Mouse (Mus musculus) neural tube, embryonic 14.5 days (tissue): ENCODE measurements around the gene Banp. TPM values are rescaled to one million over a fixed set of nuclear protein-coding genes. Genes with fewer than 3 reads are reported as not detected.

Source experiments
- ATAC-seq: fragments of 200-750 bp; cut with Nextera tagmentation; 2 replicates; pipeline ENCODE4 v1.8.0; 2017; ENCODE audit warnings: low read depth, mild to moderate bottlenecking, moderate TSS enrichment, moderate library complexity
- H3K27ac ChIP-seq: fragments of 300-500 bp; sonication (generic); 2 replicates; pipeline ENCODE4 v1.5.1; 2014; ENCODE audit warnings: low read depth, mild to moderate bottlenecking, control low read depth, low read length, moderate library complexity, mixed read lengths
- H3K27me3 ChIP-seq: fragments of 300-500 bp; sonication (generic); 2 replicates; pipeline ENCODE4 v1.6.1; 2014; ENCODE audit warnings: low read length; ENCODE audit not compliant: control insufficient read depth, insufficient read depth
- H3K36me3 ChIP-seq: fragments of 300-500 bp; sonication (generic); 2 replicates; pipeline ENCODE4 v1.6.1; 2014; ENCODE audit warnings: low read length, mixed read lengths; ENCODE audit not compliant: control insufficient read depth, insufficient read depth
- H3K4me1 ChIP-seq: fragments of 300-500 bp; sonication (generic); 2 replicates; pipeline ENCODE4 v1.6.1; 2014; ENCODE audit warnings: low read length; ENCODE audit not compliant: control insufficient read depth, insufficient read depth
- H3K4me2 ChIP-seq: fragments of 300-500 bp; sonication (generic); 2 replicates; pipeline ENCODE4 v1.6.1; 2014; ENCODE audit warnings: mild to moderate bottlenecking, low read depth, low read length, control low read depth
- H3K4me3 ChIP-seq: fragments of 300-500 bp; sonication (generic); 2 replicates; pipeline ENCODE4 v1.5.1; 2014; ENCODE audit warnings: low read depth, low read length, control low read depth, mixed read lengths
- H3K9ac ChIP-seq: fragments of 300-500 bp; sonication (generic); replicated peaks from 2 replicates; pipeline ENCODE4 v1.6.1; 2014; ENCODE audit warnings: low read depth, mild to moderate bottlenecking, control low read depth, low read length, mixed read lengths
- H3K9me3 ChIP-seq: fragments of 300-500 bp; sonication (generic); 2 replicates; pipeline ENCODE4 v1.6.1; 2016; ENCODE audit warnings: low read length; ENCODE audit not compliant: control insufficient read depth
- WGBS: fragments of 180-500 bp; shearing (Covaris S2); extraction: QIAGEN DNeasy Blood & Tissue Kit; methylation state at CpG from one replicate; pipeline ENCODE4 v1.1.7; 2014; 5-methylcytosine and 5-hydroxymethylcytosine counted together
- polyA plus RNA-seq: library from polyadenylated mRNA; unstranded; fragments of >200 nt; fragmentation: Nextera tagmentation; extraction: Ambion mirVana; gene quantifications from 2 replicates; pipeline ENCODE4 v1.2.1, GENCODE M21; 2014

Banp gene
- polyA plus RNA-seq, 1 experiment from 2014 or later = 47.2 TPM

DNA sequence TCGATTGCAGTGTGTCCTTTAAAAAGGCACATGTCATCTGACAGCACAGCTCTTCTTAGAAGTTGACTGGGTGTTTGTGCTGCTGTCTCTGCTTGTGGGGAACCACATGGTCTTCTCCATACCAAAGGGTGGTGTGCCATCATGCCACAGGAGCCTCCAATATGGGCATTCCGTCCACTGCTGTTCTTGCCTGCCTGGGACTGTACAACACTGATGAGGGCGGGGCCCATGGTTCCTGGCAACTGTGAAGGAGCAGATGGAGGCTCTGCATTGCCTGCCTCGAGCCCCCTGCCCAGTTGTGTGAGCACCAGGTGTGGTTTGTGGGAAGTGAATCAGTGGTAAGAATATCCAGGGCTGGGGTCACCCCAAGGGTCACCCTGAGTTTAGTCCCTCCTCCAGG lies 73.2 kb downstream of the Banp start:
- no peak overlapping the region for H3K4me2 ChIP-seq
- no peaks in the 10 kb centered on the region for H3K9me3 ChIP-seq
- WGBS = 80% methylated on average over 4 of the region's 4 CpGs
- H3K27me3 ChIP-seq = no peaks in the 10 kb centered on the region
- H3K27ac ChIP-seq = no peak overlapping the region
- H3K4me1 ChIP-seq = no peaks in the 10 kb centered on the region
- H3K9ac ChIP-seq = no peak overlapping the region
- H3K36me3 ChIP-seq = peaks cover 16% of the 10 kb centered on the region
- no peak for ATAC-seq
- no peak overlapping the region for H3K4me3 ChIP-seq

GRCm38 (mm10) chr8:122025546-122025945 lies 76.0 kb downstream of the Banp start:
- H3K36me3 ChIP-seq = peaks cover 12% of the 10 kb centered on the region
- H3K9me3 ChIP-seq = no peaks in the 10 kb centered on the region
- H3K9ac ChIP-seq = no peak overlapping the region
- H3K4me2 ChIP-seq = no peak overlapping the region
- H3K27ac ChIP-seq = no peak overlapping the region
- no peak overlapping the region for H3K4me3 ChIP-seq
- no peak for ATAC-seq
- H3K4me1 ChIP-seq = peaks cover 2% of the 10 kb centered on the region; the same call in 1 of the 2 replicates
- WGBS = 94% methylated on average over 9 of the region's 9 CpGs
- no peaks in the 10 kb centered on the region for H3K27me3 ChIP-seq

GRCm38 (mm10) chr8:122028116-122028515 lies 78.6 kb downstream of the Banp start:
- no peak for ATAC-seq
- Histone ChIP-seq H3K9ac (no peak overlapping the region), H3K9me3 (no peaks in the 10 kb centered on the region), H3K4me2 (no peak overlapping the region), H3K27ac (no peak overlapping the region), H3K4me3 (no peak overlapping the region), H3K36me3 (peaks cover 11% of the 10 kb centered on the region), H3K27me3 (no peaks in the 10 kb centered on the region), H3K4me1 (peaks cover 8% of the 10 kb centered on the region)
- WGBS = 73% methylated on average over 4 of the region's 4 CpGs

DNA sequence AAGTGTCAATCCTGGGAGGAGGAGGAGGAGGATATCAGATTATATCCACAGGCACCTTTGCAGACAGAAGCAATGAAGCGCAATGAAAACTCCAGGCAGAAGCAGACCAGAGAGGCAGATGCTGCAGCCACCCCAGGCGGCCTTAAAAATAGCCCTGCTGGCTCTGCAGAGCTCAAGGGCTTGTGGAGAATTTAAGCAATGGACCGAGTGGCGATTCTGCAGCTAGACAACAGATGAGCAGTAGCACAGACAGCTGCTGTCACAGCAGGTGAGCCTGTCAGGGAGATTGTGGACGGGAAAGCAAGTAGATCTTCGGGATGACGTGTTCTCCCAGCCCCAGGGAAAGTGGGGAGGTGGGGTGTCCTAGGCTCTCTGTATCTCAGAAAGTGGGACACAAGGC lies 81.4 kb downstream of the Banp start:
- no peaks in the 10 kb centered on the region for H3K9me3 ChIP-seq
- H3K4me3 ChIP-seq = no peak overlapping the region
- H3K36me3 ChIP-seq = peaks cover 8% of the 10 kb centered on the region
- no peaks in the 10 kb centered on the region for H3K27me3 ChIP-seq
- peaks cover 8% of the 10 kb centered on the region for H3K4me1 ChIP-seq
- 30% methylated on average over 7 of the region's 7 CpGs for WGBS
- no peak overlapping the region for H3K4me2 ChIP-seq
- peak overlapping the region; percentile 39 for H3K27ac ChIP-seq
- no peak for ATAC-seq
- peak overlapping the region; percentile 25 for H3K9ac ChIP-seq

GRCm38 (mm10) chr8:122032741-122033140 lies 83.2 kb downstream of the Banp start:
- no peak overlapping the region for H3K4me3 ChIP-seq
- no peaks in the 10 kb centered on the region for H3K27me3 ChIP-seq
- peaks cover 8% of the 10 kb centered on the region for H3K4me1 ChIP-seq
- no peaks in the 10 kb centered on the region for H3K9me3 ChIP-seq
- no peak overlapping the region for H3K9ac ChIP-seq
- 51% methylated on average over 9 of the region's 9 CpGs for WGBS
- no peaks in the 10 kb centered on the region for H3K36me3 ChIP-seq
- H3K27ac ChIP-seq = peak overlapping the region; percentile 44; the same call in 1 of the 2 replicates
- no peak overlapping the region for H3K4me2 ChIP-seq
- peak; percentile 25; the same call in 1 of the 2 replicates for ATAC-seq

DNA sequence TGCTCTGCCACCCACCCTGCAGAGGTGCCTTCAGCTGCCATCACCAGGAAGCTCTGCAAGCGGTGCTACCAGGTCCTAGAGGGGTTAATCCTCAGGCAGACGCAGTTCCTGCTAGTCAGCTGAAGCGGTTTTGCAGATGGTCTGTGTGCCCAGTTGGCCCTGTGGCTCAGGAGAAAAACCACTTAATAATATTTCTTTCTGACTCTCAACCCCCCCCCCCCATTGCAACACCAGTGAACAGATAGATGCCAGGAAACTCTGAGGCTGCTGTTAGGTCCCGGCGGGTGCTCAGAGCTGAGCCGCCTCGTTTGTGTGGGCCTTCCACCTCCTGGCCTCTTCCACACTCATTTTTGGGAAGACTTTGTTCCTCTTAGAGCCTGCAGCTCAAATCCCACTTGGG lies 86.0 kb downstream of the Banp start:
- Histone ChIP-seq H3K4me3 (no peak overlapping the region), H3K9ac (no peak overlapping the region), H3K4me2 (no peak overlapping the region), H3K36me3 (no peaks in the 10 kb centered on the region), H3K27me3 (no peaks in the 10 kb centered on the region), H3K4me1 (peaks cover 7% of the 10 kb centered on the region), H3K27ac (no peak overlapping the region), H3K9me3 (no peaks in the 10 kb centered on the region)
- ATAC-seq = no peak
- WGBS = 81% methylated on average over 7 of the region's 7 CpGs

DNA sequence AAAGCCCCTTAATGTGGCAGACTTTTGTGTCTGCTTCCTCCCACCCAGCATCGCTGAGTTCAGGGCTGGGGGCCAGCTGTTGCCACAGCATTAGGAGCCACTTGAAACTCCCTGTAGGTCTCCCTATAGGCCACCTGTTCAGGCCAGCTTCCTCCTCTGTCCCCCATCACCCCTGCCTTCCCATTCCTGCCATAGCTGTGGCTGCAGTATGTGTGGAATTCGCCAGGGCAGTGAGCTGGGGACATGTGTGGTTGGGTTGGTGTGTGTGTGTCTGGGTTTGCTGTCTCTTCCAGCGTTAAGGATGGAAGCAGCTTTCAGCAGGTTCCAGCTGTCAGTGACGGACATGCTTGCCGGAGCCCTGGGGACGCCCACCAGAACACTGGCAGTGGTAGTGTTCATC lies 86.8 kb downstream of the Banp start:
- Histone ChIP-seq H3K27ac (no peak overlapping the region), H3K4me2 (no peak overlapping the region), H3K36me3 (no peaks in the 10 kb centered on the region), H3K4me1 (no peaks in the 10 kb centered on the region), H3K4me3 (no peak overlapping the region), H3K27me3 (no peaks in the 10 kb centered on the region), H3K9me3 (no peaks in the 10 kb centered on the region), H3K9ac (no peak overlapping the region)
- no peak for ATAC-seq
- 84% methylated on average over 6 of the region's 6 CpGs for WGBS

DNA sequence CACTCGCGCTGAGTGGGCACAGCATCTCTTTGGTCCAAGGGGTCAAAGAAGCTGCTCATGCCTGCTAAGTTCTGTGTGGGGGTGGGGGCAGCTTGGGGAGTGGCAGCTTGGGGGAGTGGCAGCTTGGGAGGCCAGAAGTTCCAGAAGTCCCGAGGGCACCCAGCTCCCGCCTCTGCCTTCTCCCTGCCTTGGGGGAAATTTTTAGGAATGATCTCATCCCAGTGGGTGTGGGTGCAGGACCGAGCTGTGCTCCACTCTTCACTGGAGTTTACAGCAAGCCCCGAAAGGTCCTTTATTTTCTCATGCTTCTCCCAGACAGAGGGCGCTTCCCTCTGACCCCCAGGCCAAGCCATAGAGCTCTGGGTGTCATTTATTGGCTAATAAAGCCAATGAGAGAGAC lies 87.7 kb downstream of the Banp start:
- no peak for ATAC-seq
- Histone ChIP-seq H3K36me3 (no peaks in the 10 kb centered on the region), H3K27me3 (no peaks in the 10 kb centered on the region), H3K9me3 (no peaks in the 10 kb centered on the region), H3K4me2 (no peak overlapping the region), H3K4me1 (no peaks in the 10 kb centered on the region), H3K4me3 (no peak overlapping the region), H3K27ac (no peak overlapping the region), H3K9ac (no peak overlapping the region)
- WGBS = 74% methylated on average over 7 of the region's 7 CpGs

DNA sequence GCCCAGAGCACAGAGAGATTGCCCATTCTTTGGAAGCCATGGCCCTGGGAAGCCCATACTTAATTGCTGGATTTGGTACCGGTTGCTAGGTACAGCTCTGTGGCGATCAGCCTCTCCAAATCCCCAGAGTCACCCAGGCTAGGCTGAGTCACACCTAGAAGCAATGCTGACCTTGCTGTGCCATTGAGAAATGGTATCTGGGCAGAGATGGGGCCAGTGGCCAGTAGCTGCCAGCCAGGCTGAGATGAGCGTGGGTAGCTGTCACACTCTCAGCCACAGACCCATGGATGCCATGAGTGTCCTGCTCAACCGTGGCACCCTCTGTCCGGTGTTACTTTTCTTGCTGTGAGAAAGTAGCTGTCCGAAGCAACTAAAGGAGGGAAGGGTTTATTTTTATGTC lies 88.5 kb downstream of the Banp start:
- WGBS = 93% methylated on average over 6 of the region's 6 CpGs
- no peak overlapping the region for H3K9ac ChIP-seq
- no peaks in the 10 kb centered on the region for H3K9me3 ChIP-seq
- H3K36me3 ChIP-seq = no peaks in the 10 kb centered on the region
- no peak for ATAC-seq
- H3K27ac ChIP-seq = no peak overlapping the region
- H3K4me1 ChIP-seq = no peaks in the 10 kb centered on the region
- no peaks in the 10 kb centered on the region for H3K27me3 ChIP-seq
- no peak overlapping the region for H3K4me3 ChIP-seq
- H3K4me2 ChIP-seq = no peak overlapping the region

- Histone ChIP-seq H3K36me3 (no peaks in the 10 kb centered on the region), H3K4me1 (no peaks in the 10 kb centered on the region), H3K27ac (no peak overlapping the region), H3K27me3 (no peaks in the 10 kb centered on the region), H3K9me3 (no peaks in the 10 kb centered on the region), H3K9ac (no peak overlapping the region), H3K4me2 (no peak overlapping the region), H3K4me3 (no peak overlapping the region)
- no peak for ATAC-seq
- 84% methylated on average over 4 of the region's 4 CpGs for WGBS
Measured at GRCm38 (mm10) chr8:122039452-122039851, 89.9 kb downstream of the Banp start.
